Mouse (Mus musculus) cerebellum, adult (tissue): ENCODE measurements around the gene Nfia.

ENCODE experiments used
- ATAC-seq: cut with Nextera tagmentation; 2 replicates; pipeline ENCODE4 v1.9.2; 2017; ENCODE audit warnings: mild to moderate bottlenecking, moderate library complexity, mixed read lengths; ENCODE audit not compliant: insufficient number of reproducible peaks, low FRiP score, low TSS enrichment

The Nfia gene

GRCm38 (mm10) chr4:97809582-97810295, 37.2 kb downstream of the Nfia start:
- ATAC-seq, result no peak

- no peak for ATAC-seq
These were observed 37.9 kb downstream of the Nfia start for GRCm38 (mm10) chr4:97810348-97810939.

GRCm38 (mm10) chr4:97813035-97813434, 40.5 kb downstream of the Nfia start:
- no peak for ATAC-seq

DNA sequence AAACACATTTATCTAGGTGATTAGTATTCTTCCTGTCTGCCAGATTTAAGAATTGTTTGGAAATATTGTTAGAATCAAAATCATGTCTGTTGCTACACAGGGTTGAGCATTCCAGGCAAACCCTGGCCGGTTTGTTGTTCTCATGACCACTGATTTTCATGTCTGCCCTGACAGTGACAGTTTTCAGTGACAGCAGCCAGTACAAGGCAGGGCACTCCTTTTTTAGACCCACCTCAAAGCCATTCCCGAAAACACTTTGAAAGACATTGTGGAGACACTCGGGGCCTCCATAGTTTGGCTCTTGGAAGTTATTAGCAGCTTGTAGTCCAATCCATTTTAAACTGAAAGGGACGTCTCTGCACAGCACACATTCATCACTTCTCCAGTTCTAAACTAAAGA, 41.5 kb downstream of the Nfia start:
- ATAC-seq, result no peak

- no peak for ATAC-seq
These were observed 42.0 kb downstream of the Nfia start for GRCm38 (mm10) chr4:97814515-97814914.

- no peak for ATAC-seq
These were observed 43.5 kb downstream of the Nfia start for GRCm38 (mm10) chr4:97816001-97816400.

GRCm38 (mm10) chr4:97816753-97817152, 44.2 kb downstream of the Nfia start:
- no peak for ATAC-seq

DNA sequence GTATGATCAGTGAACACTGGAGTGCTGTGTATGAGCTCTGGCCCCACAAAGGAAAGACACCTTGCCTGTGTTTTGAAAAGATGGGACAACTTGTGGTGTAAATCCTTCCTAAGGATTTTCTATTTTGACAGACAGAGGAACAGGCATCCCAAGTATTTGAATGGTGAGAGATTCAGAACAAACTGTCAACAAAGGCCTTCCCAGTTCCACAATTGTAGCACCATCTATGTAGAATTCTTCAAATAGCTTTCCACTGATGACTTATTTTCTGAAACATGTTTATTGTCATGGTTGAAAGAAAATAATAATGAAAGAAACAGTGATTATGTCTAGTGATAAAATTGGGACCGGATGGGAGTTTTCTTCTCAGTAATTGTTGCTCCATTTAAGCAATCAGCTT, 45.2 kb downstream of the Nfia start:
- ATAC-seq, result no peak

DNA sequence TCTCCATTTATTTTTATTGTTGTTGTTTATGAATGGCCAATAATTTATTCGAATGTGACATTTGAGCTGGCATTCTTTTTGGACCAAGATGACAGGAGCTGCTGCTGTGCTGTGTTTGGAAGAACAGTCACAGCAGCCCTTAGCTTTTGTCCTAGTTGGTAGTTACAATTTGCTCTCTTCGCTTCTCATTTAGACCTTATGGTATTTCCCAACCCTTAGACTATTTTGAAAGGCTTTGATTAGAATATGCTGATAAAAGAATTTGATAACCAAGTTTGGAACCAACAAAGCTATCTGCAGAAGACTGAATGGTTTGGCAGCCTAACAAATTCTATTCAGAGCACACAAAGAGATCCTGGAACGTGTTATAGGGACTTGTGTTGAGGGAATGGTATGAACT, 46.0 kb downstream of the Nfia start:
- ATAC-seq, result no peak

- ATAC-seq, result no peak
These were observed 46.6 kb downstream of the Nfia start for GRCm38 (mm10) chr4:97819101-97819500.

- ATAC-seq, result no peak
These were observed 48.1 kb downstream of the Nfia start for GRCm38 (mm10) chr4:97820474-97821259.

GRCm38 (mm10) chr4:97821556-97822251, 49.2 kb downstream of the Nfia start:
- ATAC-seq, result no peak

DNA sequence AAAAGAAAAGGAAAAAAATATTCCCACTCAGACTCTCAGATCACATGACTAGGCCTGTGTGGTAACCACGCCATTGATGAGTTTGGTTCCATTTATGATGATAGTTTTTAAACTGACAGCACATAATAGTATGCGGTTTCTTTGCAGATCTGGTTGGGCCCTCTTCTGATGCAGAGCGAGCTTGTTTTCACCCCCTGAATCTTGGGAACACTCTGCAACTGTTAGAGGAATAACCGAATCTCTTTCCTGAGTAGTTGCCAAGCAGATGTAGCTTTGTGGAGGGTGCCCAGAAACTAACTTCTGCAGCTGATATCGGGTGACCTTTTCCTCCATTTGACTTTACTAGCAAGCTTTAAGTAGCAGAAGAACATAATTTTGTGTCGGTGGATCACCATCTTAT, 51.0 kb downstream of the Nfia start:
- no peak for ATAC-seq

DNA sequence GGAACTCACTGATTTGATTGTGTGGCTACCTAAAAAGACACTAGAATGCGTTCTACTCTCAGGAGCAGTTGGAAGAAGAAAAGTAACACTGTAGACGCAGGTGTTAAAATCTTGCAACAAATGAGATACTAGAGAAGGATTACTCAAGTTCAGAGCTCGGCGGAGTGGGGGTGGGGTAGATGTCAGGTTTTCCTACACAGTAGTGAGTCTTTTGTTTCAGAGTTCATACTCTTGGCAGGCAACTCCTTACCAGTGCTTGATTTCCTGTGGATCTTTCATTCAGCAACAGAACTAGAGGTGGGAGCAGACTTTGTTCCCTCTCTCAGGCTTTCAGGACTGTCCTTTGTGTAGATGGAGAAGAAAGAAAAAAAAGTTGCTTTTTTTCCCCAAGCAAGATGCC, 51.9 kb downstream of the Nfia start:
- ATAC-seq, result no peak

DNA sequence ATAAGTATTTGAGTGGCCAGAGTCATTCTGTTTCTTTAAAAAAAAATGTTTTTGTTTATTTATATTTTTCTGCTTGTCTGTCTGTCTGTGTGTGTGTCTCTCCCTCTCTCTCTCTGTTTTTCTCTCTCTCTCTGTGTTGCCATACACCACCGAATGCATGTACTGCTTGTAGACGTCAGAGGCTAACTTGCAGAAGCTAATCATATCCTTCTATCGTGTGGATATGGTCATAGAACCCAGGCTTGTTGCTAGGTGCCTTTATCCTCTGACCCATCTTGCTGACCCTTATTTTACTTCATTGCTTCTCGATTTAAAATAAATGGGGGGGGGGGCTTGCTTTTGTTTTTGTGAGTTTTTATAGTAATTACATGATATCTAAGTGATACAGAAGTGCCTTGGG, 52.9 kb downstream of the Nfia start:
- ATAC-seq, result no peak

DNA sequence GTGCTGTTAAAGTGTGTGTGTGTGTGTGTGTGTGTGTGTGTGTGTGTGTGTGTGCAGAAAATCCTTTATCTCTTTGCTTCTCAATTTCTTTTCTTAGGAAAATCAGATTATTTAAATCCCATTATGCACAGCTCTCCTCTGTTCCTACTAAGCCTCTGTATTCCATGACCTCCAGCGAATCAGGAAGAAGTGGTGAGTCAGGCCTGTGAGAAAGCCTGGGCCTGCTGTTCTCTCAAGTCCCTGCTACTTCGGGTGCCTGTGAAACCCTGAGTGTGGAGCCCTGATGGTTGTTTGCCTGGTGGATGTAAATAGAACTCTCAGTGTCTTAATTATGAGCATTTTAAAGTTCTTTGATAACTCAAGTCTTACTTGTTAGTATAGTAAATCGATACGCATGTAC, 53.3 kb downstream of the Nfia start:
- no peak for ATAC-seq

DNA sequence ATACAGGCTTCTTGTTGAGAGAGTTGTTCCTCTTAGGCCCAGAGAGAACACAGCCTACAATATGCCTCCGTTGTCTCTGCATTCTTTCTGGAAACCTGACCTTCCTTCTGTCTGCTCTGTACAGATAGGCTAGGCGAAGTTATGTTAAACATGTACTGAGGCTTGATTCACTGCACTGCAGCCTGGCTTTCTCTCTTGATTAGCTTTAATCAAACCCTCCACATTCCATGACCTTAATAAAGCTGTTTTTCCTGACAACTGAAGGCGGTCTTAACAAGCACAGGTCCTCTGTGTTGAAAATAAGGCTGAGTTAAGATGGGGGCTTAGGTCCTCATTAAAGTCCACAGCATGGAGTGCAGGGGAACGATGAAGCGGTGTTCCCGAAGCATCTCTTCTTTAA, 54.6 kb downstream of the Nfia start:
- ATAC-seq, result no peak

- no peak for ATAC-seq
These were observed 56.0 kb downstream of the Nfia start for GRCm38 (mm10) chr4:97828579-97828978.

- no peak for ATAC-seq
These were observed 57.0 kb downstream of the Nfia start for GRCm38 (mm10) chr4:97829336-97830050.
